Mouse (Mus musculus) intestine, embryonic 16.5 days (tissue): Measurements from ENCODE around the gene Gm13199. TPM values are rescaled to one million over a fixed set of nuclear protein-coding genes. Genes with fewer than 3 reads are reported as not detected.

ENCODE experiments used
- ATAC-seq: fragments of 200-750 bp; cut with Nextera tagmentation; 2 replicates; pipeline ENCODE4 v1.8.0; 2017; ENCODE audit warnings: moderate TSS enrichment, moderate library complexity
- H3K27ac ChIP-seq: fragments of 300-500 bp; sonication (generic); 2 replicates; pipeline ENCODE4 v1.5.1; 2014; ENCODE audit warnings: mild to moderate bottlenecking, low read length
- H3K27me3 ChIP-seq: fragments of 300-500 bp; sonication (generic); replicated peaks from 2 replicates; pipeline ENCODE4 v1.6.1; 2014; ENCODE audit warnings: low read length, control low read depth, mixed read lengths; ENCODE audit not compliant: control insufficient read depth, insufficient read depth
- H3K36me3 ChIP-seq: fragments of 300-500 bp; sonication (generic); 2 replicates; pipeline ENCODE4 v1.6.1; 2014; ENCODE audit warnings: low read length, control low read depth; ENCODE audit not compliant: control insufficient read depth, insufficient read depth
- H3K4me1 ChIP-seq: fragments of 300-500 bp; sonication (generic); 2 replicates; pipeline ENCODE4 v1.6.1; 2014; ENCODE audit warnings: low read length, control low read depth, mixed read lengths; ENCODE audit not compliant: control insufficient read depth, insufficient read depth
- H3K4me2 ChIP-seq: fragments of 300-500 bp; sonication (generic); 2 replicates; pipeline ENCODE4 v1.6.1; 2014; ENCODE audit warnings: low read depth, low read length, control low read depth
- H3K4me3 ChIP-seq: fragments of 300-500 bp; sonication (generic); 2 replicates; pipeline ENCODE4 v1.5.1; 2014; ENCODE audit warnings: mild to moderate bottlenecking, low read length
- H3K9ac ChIP-seq: fragments of 300-500 bp; sonication (generic); 2 replicates; pipeline ENCODE4 v1.6.1; 2014; ENCODE audit warnings: low read depth, low read length
- H3K9me3 ChIP-seq: fragments of 300-500 bp; sonication (generic); 2 replicates; pipeline ENCODE4 v1.6.1; 2016; ENCODE audit warnings: low read length, control low read depth; ENCODE audit not compliant: control insufficient read depth
- WGBS: fragments of 180-500 bp; shearing (Covaris S2); extraction: QIAGEN DNeasy Blood & Tissue Kit; methylation state at CpG from one replicate; pipeline ENCODE4 v1.1.7; 2014; 5-methylcytosine and 5-hydroxymethylcytosine counted together
- polyA plus RNA-seq: library from polyadenylated mRNA; unstranded; fragments of >200 nt; fragmentation: Nextera tagmentation; extraction: Ambion mirVana; gene quantifications from 2 replicates; pipeline ENCODE4 v1.2.1, GENCODE M21; 2015

Gene Gm13199
- polyA plus RNA-seq, 1 experiment from 2014 or later = 0.84 TPM

GRCm38 (mm10) chr2:5825265-5825913 is 37.3 kb downstream of the Gm13199 start:
- 94% methylated on average over 5 of the region's 5 CpGs for WGBS
- Histone ChIP-seq H3K36me3 (peaks cover 11% of the 10 kb centered on the region), H3K4me3 (no peak overlapping the region)

GRCm38 (mm10) chr2:5824685-5825084 is 38.0 kb downstream of the Gm13199 start:
- Histone ChIP-seq H3K36me3 (peaks cover 15% of the 10 kb centered on the region), H3K9ac (no peak overlapping the region), H3K9me3 (no peaks in the 10 kb centered on the region), H3K27ac (no peak overlapping the region), H3K27me3 (no peaks in the 10 kb centered on the region), H3K4me2 (no peak overlapping the region), H3K4me3 (no peak overlapping the region), H3K4me1 (no peaks in the 10 kb centered on the region)
- WGBS = 84% methylated on average over 5 of the region's 5 CpGs
- ATAC-seq = no peak

More at GRCm38 (mm10) chr2:5825265-5825913, 37.3 kb downstream of the Gm13199 start:
- Histone ChIP-seq H3K9ac (no peak overlapping the region), H3K27me3 (no peaks in the 10 kb centered on the region), H3K4me2 (no peak overlapping the region), H3K9me3 (no peaks in the 10 kb centered on the region), H3K4me1 (no peaks in the 10 kb centered on the region), H3K27ac (no peak overlapping the region)
- ATAC-seq = no peak

GRCm38 (mm10) chr2:5824213-5824612 is 38.5 kb downstream of the Gm13199 start:
- no peaks in the 10 kb centered on the region for H3K9me3 ChIP-seq
- ATAC-seq = no peak
- H3K9ac ChIP-seq = no peak overlapping the region
- no peak overlapping the region for H3K4me2 ChIP-seq
- no peaks in the 10 kb centered on the region for H3K4me1 ChIP-seq
- peaks cover 15% of the 10 kb centered on the region for H3K36me3 ChIP-seq
- H3K27ac ChIP-seq = no peak overlapping the region
- H3K27me3 ChIP-seq = no peaks in the 10 kb centered on the region
- H3K4me3 ChIP-seq = no peak overlapping the region
- 34% methylated on average over 1 of the region's 1 CpGs for WGBS

GRCm38 (mm10) chr2:5822449-5822848 is 40.3 kb downstream of the Gm13199 start:
- Histone ChIP-seq H3K9ac (no peak overlapping the region), H3K4me2 (no peak overlapping the region), H3K36me3 (peaks cover 12% of the 10 kb centered on the region), H3K27me3 (no peaks in the 10 kb centered on the region), H3K4me1 (no peaks in the 10 kb centered on the region), H3K27ac (no peak overlapping the region), H3K9me3 (no peaks in the 10 kb centered on the region), H3K4me3 (no peak overlapping the region)
- ATAC-seq = no peak
- 95% methylated on average over 6 of the region's 6 CpGs for WGBS

- WGBS = 85% methylated on average over 10 of the region's 10 CpGs
- Histone ChIP-seq H3K9ac (no peak overlapping the region), H3K36me3 (peaks cover 7% of the 10 kb centered on the region; the same call in 1 of the 2 replicates), H3K9me3 (no peaks in the 10 kb centered on the region), H3K4me1 (no peaks in the 10 kb centered on the region), H3K4me2 (no peak overlapping the region), H3K27me3 (no peaks in the 10 kb centered on the region), H3K27ac (no peak overlapping the region), H3K4me3 (no peak overlapping the region)
- no peak for ATAC-seq
These were observed 41.5 kb downstream of the Gm13199 start for GRCm38 (mm10) chr2:5821264-5821663.

Other genes with a start within 250 kb of the Gm13199 start
- 23.1 and 27.0 TPM in 2 replicates for gene Camk1d, start 148.4 kb downstream of the Gm13199 start, polyA plus RNA-seq
- 59.4 and 66.8 TPM in 2 replicates for gene Nudt5, start 17.9 kb downstream of the Gm13199 start, polyA plus RNA-seq
- gene Cdc123, start 17.8 kb downstream of the Gm13199 start, polyA plus RNA-seq = 208 and 227 TPM in 2 replicates
- gene Sec61a2, start 32.5 kb upstream of the Gm13199 start, polyA plus RNA-seq = 55.7 and 61.8 TPM in 2 replicates
- 2.3 and 2.4 TPM in 2 replicates for gene Dhtkd1, start 79.9 kb upstream of the Gm13199 start, polyA plus RNA-seq
- gene Upf2, start 88.5 kb upstream of the Gm13199 start, polyA plus RNA-seq = 7.2 and 7.9 TPM in 2 replicates